Mouse (Mus musculus) heart, embryonic 10.5 days (tissue): ENCODE results near the gene Sapcd1. TPM values are rescaled to one million over a fixed set of nuclear protein-coding genes. Genes with fewer than 3 reads are reported as not detected.
A peak's percentile ranks its signal among the peaks of the same experiment; 100 is the strongest.
"Not testable (repeated sequence)": the region's sequence is repeated elsewhere in the genome, so short reads cannot be mapped to it uniquely, and the experiment has no call there.

Experiments used
- DNase-seq: peaks from one replicate; pipeline ENCODE4 v3.0.0-alpha.2; 2017; ENCODE audit warnings: low spot score
- H3K27ac ChIP-seq: fragments of 300-500 bp; sonication (generic); 2 replicates; pipeline ENCODE4 v1.5.1; 2016; ENCODE audit warnings: mild to moderate bottlenecking
- H3K27me3 ChIP-seq: fragments of 300-500 bp; sonication (generic); 2 replicates; pipeline ENCODE4 v1.6.1; 2016; ENCODE audit warnings: mild to moderate bottlenecking; ENCODE audit not compliant: poor library complexity, insufficient read depth, severe bottlenecking
- H3K36me3 ChIP-seq: fragments of 300-500 bp; sonication (generic); 2 replicates; pipeline ENCODE4 v1.6.1; 2016; ENCODE audit warnings: mild to moderate bottlenecking, moderate library complexity
- H3K4me1 ChIP-seq: fragments of 300-500 bp; sonication (generic); 2 replicates; pipeline ENCODE4 v1.6.1; 2016; ENCODE audit warnings: mild to moderate bottlenecking
- H3K4me3 ChIP-seq: fragments of 300-500 bp; sonication (generic); 2 replicates; pipeline ENCODE4 v1.5.1; 2016; ENCODE audit warnings: mild to moderate bottlenecking, moderate library complexity
- H3K9me3 ChIP-seq: fragments of 300-500 bp; sonication (generic); 2 replicates; pipeline ENCODE4 v1.6.1; 2016; ENCODE audit warnings: mild to moderate bottlenecking, moderate library complexity
- WGBS: fragments of 180-500 bp; shearing (Covaris S2); methylation state at CpG from one replicate; pipeline ENCODE4 v1.1.7; 2016; 5-methylcytosine and 5-hydroxymethylcytosine counted together
- polyA plus RNA-seq: library from polyadenylated mRNA; unstranded; fragments of >200 nt; fragmentation: Nextera tagmentation; extraction: Ambion mirVana; gene quantifications from 2 replicates; pipeline ENCODE4 v1.2.1, GENCODE M21; 2016

The Sapcd1 gene
- polyA plus RNA-seq, 1 experiment from 2014 or later = 4.0 TPM

DNA sequence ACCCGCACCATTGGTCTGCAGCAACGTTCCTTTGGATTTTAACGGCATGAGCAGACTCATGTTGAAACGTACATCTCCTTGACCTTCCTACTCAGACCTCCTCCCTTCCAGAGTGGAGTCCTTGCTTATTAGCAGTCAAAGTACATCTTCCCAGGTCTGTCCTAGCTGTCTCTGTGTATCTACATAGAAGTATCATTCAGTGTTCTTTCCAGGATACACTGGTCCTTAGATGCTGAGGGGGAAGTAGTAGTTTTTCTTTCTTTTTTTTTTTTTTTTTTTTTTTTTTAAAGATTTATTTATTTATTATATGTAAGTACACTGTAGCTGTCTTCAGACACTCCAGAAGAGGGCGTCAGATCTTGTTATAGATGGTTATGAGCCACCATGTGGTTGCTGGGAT is 21.9 kb downstream of the Sapcd1 start:
- H3K4me1 ChIP-seq = peaks cover 27% of the 10 kb centered on the region
- DNase-seq, H3K27ac ChIP-seq, H3K27me3 ChIP-seq, H3K4me3 ChIP-seq, H3K9me3 ChIP-seq: not testable (repeated sequence)
- peaks cover 68% of the 10 kb centered on the region for H3K36me3 ChIP-seq
- 90% methylated on average over 5 of the region's 5 CpGs for WGBS

DNA sequence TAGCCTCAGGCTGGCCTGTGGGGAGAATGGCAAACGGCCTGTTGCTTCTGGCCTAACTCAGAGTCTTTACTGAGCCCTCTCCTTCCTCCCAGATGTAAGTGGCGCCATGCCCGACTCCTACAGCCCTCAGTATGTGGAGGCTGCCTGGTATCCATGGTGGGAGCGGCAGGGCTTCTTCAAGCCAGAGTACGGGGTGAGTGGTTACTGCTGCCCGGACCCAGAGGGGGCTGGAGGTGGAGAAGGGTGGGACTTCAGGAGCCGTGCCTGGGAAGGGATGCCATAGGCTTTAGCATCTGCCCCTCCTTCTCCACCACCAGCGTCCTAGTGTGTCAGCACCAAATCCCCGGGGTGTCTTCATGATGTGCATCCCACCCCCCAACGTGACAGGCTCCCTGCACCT is 22.7 kb downstream of the Sapcd1 start:
- H3K4me1 ChIP-seq = peaks cover 30% of the 10 kb centered on the region
- no peak for DNase-seq
- no peaks in the 10 kb centered on the region for H3K27me3 ChIP-seq
- no peak overlapping the region for H3K27ac ChIP-seq
- 93% methylated on average over 10 of the region's 10 CpGs for WGBS
- H3K36me3 ChIP-seq = peaks cover 60% of the 10 kb centered on the region
- no peak overlapping the region for H3K4me3 ChIP-seq
- H3K9me3 ChIP-seq = no peaks in the 10 kb centered on the region

- no peaks in the 10 kb centered on the region for H3K9me3 ChIP-seq
- peaks cover 51% of the 10 kb centered on the region for H3K36me3 ChIP-seq
- 0 out of 2 replicates have a peak overlapping the region, but pooled peaks have one; percentile 10 for H3K4me3 ChIP-seq
- DNase-seq = no peak
- no peak overlapping the region for H3K27ac ChIP-seq
- WGBS = 94% methylated on average over 17 of the region's 17 CpGs
- peaks cover 39% of the 10 kb centered on the region for H3K4me1 ChIP-seq
- H3K27me3 ChIP-seq = no peaks in the 10 kb centered on the region
Observed at GRCm38 (mm10) chr17:35004075-35004717, 23.6 kb downstream of the Sapcd1 start.

- Histone ChIP-seq H3K4me3 (peak overlapping the region; percentile 75), H3K9me3 (no peaks in the 10 kb centered on the region), H3K4me1 (peaks cover 49% of the 10 kb centered on the region), H3K27me3 (no peaks in the 10 kb centered on the region), H3K36me3 (peaks cover 51% of the 10 kb centered on the region), H3K27ac (peak overlapping the region; percentile 98; the same call in 1 of the 2 replicates)
- 62% methylated on average over 9 of the region's 9 CpGs for WGBS
- no peak for DNase-seq
Observed at GRCm38 (mm10) chr17:35003022-35003838, 24.6 kb downstream of the Sapcd1 start.

GRCm38 (mm10) chr17:35002153-35002865 is 25.5 kb downstream of the Sapcd1 start:
- WGBS = 14% methylated on average over 12 of the region's 12 CpGs
- H3K27ac ChIP-seq = peak overlapping the region; percentile 98

DNA sequence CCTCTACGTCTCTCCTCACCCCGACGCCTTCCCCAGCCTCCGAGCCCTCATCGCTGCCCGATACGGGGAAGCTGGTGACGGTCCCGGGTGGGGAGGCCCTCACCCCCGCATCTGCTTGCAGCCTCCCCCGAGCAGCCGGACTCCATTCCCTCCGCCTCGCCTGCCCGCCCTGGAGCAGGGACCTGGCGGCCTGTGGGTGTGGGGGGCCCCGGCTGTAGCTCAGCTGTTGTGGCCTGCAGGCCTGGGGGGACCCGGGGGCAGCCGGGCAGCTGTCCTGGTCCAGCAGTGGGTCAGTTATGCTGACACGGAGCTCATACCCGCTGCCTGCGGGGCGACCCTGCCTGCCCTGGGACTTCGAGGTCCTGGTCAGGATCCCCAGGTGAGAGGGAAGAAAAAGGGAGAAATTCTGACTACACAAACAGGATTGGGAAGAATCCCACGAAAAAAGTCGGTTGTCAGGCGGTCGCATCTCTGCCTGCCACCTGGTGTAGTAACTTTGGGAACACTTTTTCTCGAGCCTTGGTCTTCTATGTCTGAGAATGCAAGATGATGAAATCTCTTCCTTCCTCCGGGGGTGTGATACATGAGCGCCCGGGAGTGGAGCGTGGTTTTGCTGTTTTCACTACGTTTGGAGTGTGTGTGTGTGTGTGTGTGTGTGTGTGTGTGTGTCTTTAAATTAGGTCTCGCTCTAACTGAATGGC is 26.2 kb downstream of the Sapcd1 start:
- no peaks in the 10 kb centered on the region for H3K27me3 ChIP-seq
- no peaks in the 10 kb centered on the region for H3K9me3 ChIP-seq
- peak overlapping the region; percentile 98 for H3K27ac ChIP-seq
- under 1% methylated on average over 35 of the region's 35 CpGs for WGBS
- H3K4me3 ChIP-seq = peak overlapping the region; percentile 75
- DNase-seq = no peak
- H3K36me3 ChIP-seq = peaks cover 41% of the 10 kb centered on the region
- peaks cover 50% of the 10 kb centered on the region for H3K4me1 ChIP-seq

More at GRCm38 (mm10) chr17:35002153-35002865, 25.5 kb downstream of the Sapcd1 start:
- H3K36me3 ChIP-seq = peaks cover 49% of the 10 kb centered on the region
- H3K9me3 ChIP-seq = no peaks in the 10 kb centered on the region
- H3K4me1 ChIP-seq = peaks cover 50% of the 10 kb centered on the region
- no peak for DNase-seq
- no peaks in the 10 kb centered on the region for H3K27me3 ChIP-seq
- peak overlapping the region; percentile 75 for H3K4me3 ChIP-seq

- peaks cover 50% of the 10 kb centered on the region for H3K4me1 ChIP-seq
- peaks cover 38% of the 10 kb centered on the region for H3K36me3 ChIP-seq
- H3K9me3 ChIP-seq = no peaks in the 10 kb centered on the region
- under 1% methylated on average over 83 of the region's 83 CpGs for WGBS
- H3K4me3 ChIP-seq = peak within 1 kb of the TSS; percentile 75
- no peaks in the 10 kb centered on the region for H3K27me3 ChIP-seq
- peak; percentile 96 for DNase-seq
- H3K27ac ChIP-seq = peak within 1 kb of the TSS; percentile 98
Observed at GRCm38 (mm10) chr17:35000717-35001451, 26.9 kb downstream of the Sapcd1 start, which contains the start of gene Vars. Gene Vars (plus strand): TSS chr17:35000987.

DNA sequence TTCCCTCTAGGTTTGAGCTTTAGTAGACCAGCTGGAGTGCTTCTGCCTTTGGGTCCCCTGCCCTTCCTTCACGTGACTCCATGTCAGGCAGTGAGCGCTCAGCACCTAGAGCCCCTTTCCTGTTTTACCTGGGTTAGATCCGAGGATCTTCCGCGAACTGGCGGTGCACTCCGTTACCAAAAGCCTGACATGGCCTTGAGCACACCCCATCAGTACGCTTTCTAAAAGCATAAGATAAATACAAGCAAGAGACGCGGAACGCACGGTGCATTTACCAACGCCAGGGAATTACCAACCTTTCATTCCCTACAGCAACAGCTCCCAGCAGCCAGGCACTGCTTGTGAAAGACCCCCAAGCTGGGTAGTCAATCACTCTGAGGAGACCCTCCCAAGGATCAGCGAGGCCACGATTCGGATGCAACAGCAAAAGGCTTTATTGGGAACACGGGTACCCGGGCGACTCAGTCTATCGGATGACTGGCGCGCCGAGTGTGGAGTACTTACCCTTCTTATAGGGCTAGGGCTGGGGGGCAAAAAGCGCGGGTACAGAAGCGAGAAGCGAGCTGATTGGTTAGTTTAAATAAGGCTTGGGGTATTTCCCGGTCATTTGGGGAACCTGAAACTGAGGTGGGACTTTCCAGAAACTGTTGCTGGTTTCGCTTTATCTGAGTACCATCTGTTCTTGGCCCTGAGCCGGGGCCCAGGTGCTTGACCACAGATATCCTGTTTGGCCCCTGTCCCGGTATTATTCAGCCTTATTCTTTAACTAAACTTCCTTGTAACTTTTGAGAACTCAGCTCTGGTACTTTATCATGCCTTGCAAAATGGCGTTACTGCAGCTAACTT is 27.7 kb downstream of the Sapcd1 start:
- Histone ChIP-seq H3K4me1 (peaks cover 50% of the 10 kb centered on the region), H3K27ac (peak overlapping the region; percentile 98), H3K36me3 (peaks cover 33% of the 10 kb centered on the region), H3K4me3 (peak overlapping the region; percentile 75)
- WGBS = 24% methylated on average over 29 of the region's 32 CpGs
- not testable (repeated sequence) for H3K27me3 ChIP-seq, DNase-seq, H3K9me3 ChIP-seq

- 90% methylated on average over 15 of the region's 15 CpGs for WGBS
- H3K27ac ChIP-seq = peak overlapping the region; percentile 88
- DNase-seq = no peak
- peaks cover 21% of the 10 kb centered on the region for H3K36me3 ChIP-seq
- H3K4me1 ChIP-seq = peaks cover 44% of the 10 kb centered on the region
- no peaks in the 10 kb centered on the region for H3K9me3 ChIP-seq
- no peaks in the 10 kb centered on the region for H3K27me3 ChIP-seq
- peak overlapping the region; percentile 75 for H3K4me3 ChIP-seq
Observed at GRCm38 (mm10) chr17:34998526-34999430, 29.0 kb downstream of the Sapcd1 start.

GRCm38 (mm10) chr17:34997142-34997483 is 30.7 kb downstream of the Sapcd1 start:
- peaks cover 23% of the 10 kb centered on the region for H3K36me3 ChIP-seq
- WGBS = 84% methylated on average over 5 of the region's 5 CpGs
- no peak overlapping the region for H3K27ac ChIP-seq
- H3K9me3 ChIP-seq = no peaks in the 10 kb centered on the region
- H3K27me3 ChIP-seq = no peaks in the 10 kb centered on the region
- H3K4me1 ChIP-seq = peaks cover 30% of the 10 kb centered on the region
- no peak overlapping the region for H3K4me3 ChIP-seq
- DNase-seq = no peak
